Mouse (Mus musculus) gastrocnemius, postnatal 10 days (tissue): Measurements from ENCODE around the gene Selenbp2. TPM values are rescaled to one million over a fixed set of nuclear protein-coding genes. Genes with fewer than 3 reads are reported as not detected.
"Not testable (repeated sequence)": the region's sequence is repeated elsewhere in the genome, so short reads cannot be mapped to it uniquely, and the experiment has no call there.

Source experiments
- DNase-seq: peaks from one replicate; pipeline ENCODE4 v3.0.0; 2021; ENCODE audit warnings: mixed read lengths
- long read RNA-seq, 2 experiments: library from polyadenylated mRNA; stranded (forward); transcript quantifications; one replicate each; pipeline ENCODE4 v2.0.0; 2021
- total RNA-seq, 2 experiments: library from RNA; stranded (reverse); gene quantifications; 2 replicates each; pipeline ENCODE4 v1.2.3; 2021

Selenbp2 gene
- 1 to 10 TPM in 1 of 2 experiments, under 1 TPM in 1; 0.54 to 2.0 TPM for total RNA-seq
- long read RNA-seq, experiment 1: 0 reads
- long read RNA-seq, experiment 2: 0 reads

GRCm38 (mm10) chr3:94693329-94693825, at the start of gene Selenbp2:
TSS of gene Selenbp2 (plus strand) at chr3:94693556.
- DNase-seq: no peak

- no peak for DNase-seq
Observed at GRCm38 (mm10) chr3:94648755-94649590, 44.4 kb upstream of the Selenbp2 start.

GRCm38 (mm10) chr3:94650409-94650808, 42.9 kb upstream of the Selenbp2 start:
- no peak for DNase-seq

- not testable (repeated sequence) for DNase-seq
Observed at GRCm38 (mm10) chr3:94653967-94654366, 39.4 kb upstream of the Selenbp2 start.

GRCm38 (mm10) chr3:94657852-94658739, 35.3 kb upstream of the Selenbp2 start:
- not testable (repeated sequence) for DNase-seq

- DNase-seq: peak; percentile 45
Observed at GRCm38 (mm10) chr3:94658740-94659095, 34.6 kb upstream of the Selenbp2 start, which contains the start of gene Tuft1. TSS of gene Tuft1 (minus strand) at chr3:94658872.

- DNase-seq: not testable (repeated sequence)
Observed at GRCm38 (mm10) chr3:94659142-94659748, 34.1 kb upstream of the Selenbp2 start.

GRCm38 (mm10) chr3:94660841-94661240, 32.5 kb upstream of the Selenbp2 start:
- DNase-seq: not testable (repeated sequence)

GRCm38 (mm10) chr3:94665060-94665802, 28.1 kb upstream of the Selenbp2 start:
- DNase-seq: not testable (repeated sequence)

- DNase-seq: not testable (repeated sequence)
Observed at GRCm38 (mm10) chr3:94665896-94666295, 27.5 kb upstream of the Selenbp2 start.

GRCm38 (mm10) chr3:94675101-94675500, 18.3 kb upstream of the Selenbp2 start:
- not testable (repeated sequence) for DNase-seq

- DNase-seq: no peak
Observed at GRCm38 (mm10) chr3:94679351-94679841, 14.0 kb upstream of the Selenbp2 start.

GRCm38 (mm10) chr3:94680032-94680431, 13.3 kb upstream of the Selenbp2 start:
- not testable (repeated sequence) for DNase-seq

GRCm38 (mm10) chr3:94680783-94681182, 12.6 kb upstream of the Selenbp2 start:
- DNase-seq: no peak

GRCm38 (mm10) chr3:94683646-94684045, 9.7 kb upstream of the Selenbp2 start:
- DNase-seq: no peak

GRCm38 (mm10) chr3:94685989-94686772, 7.2 kb upstream of the Selenbp2 start:
- DNase-seq: not testable (repeated sequence)

- not testable (repeated sequence) for DNase-seq
Observed at GRCm38 (mm10) chr3:94688698-94689097, 4.7 kb upstream of the Selenbp2 start.

GRCm38 (mm10) chr3:94689195-94689594, 4.2 kb upstream of the Selenbp2 start:
- DNase-seq: not testable (repeated sequence)

- DNase-seq: not testable (repeated sequence)
Observed at GRCm38 (mm10) chr3:94690162-94690561, 3.2 kb upstream of the Selenbp2 start.

GRCm38 (mm10) chr3:94690616-94691247, 2.6 kb upstream of the Selenbp2 start:
- DNase-seq: no peak
